Mouse (Mus musculus) ovary, postnatal 10 days (tissue): ENCODE results near the gene Scn11a.

Experiments
- DNase-seq: peaks from one replicate; pipeline ENCODE4 v3.0.0; 2022; ENCODE audit warnings: low spot score

Gene Scn11a

DNA sequence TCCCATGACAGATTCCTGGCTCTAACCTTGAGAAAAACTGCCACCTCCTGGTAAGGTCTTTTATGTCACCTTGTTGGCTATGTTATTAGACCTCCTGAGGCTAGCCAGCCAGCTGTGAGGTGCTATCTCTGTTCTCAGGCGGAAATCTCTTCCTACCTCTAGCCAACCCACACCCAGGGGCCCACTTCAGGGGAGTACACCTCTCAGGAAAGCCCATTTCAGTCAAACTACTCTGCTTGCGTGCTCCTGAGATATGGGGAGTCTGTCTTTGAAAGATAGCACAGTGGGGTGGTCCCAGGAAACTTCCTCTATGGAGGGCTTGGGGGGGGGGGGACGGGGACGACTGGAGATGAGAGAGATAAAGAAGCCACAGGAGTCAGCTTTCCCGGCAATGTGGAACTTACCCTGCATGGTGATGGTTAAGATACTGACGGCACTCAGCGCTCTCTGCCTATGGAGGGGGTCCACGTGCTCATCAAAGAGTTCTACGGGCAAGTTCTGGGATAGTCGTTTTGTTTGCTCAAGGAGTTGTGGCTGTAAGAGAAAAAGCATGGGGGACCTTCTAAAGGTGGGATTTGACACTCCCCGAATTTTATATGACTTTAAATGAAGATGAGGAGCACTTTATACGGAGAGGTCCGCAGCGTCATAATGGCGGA, 29.9 kb downstream of the Scn11a start:
- DNase-seq = no peak

DNA sequence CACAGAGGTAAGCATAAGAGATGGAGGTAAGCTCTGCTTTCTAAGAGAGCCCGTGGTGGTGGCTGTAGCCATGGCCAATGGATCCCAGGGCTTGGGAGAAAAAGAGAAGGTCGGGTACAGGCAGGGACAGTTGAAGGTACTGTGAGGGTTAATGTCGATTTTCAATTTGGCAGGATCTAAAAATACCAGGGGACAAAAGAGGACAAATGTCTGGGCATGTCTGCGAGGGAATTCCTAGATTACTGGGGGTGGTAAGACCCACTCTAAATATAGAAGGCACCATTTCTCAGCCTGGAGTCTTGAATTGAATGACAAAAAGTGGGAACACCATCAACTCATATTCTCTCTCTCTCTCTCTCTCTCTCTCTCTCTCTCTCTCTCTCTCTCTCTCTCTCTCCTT, 30.8 kb downstream of the Scn11a start:
- no peak for DNase-seq

DNA sequence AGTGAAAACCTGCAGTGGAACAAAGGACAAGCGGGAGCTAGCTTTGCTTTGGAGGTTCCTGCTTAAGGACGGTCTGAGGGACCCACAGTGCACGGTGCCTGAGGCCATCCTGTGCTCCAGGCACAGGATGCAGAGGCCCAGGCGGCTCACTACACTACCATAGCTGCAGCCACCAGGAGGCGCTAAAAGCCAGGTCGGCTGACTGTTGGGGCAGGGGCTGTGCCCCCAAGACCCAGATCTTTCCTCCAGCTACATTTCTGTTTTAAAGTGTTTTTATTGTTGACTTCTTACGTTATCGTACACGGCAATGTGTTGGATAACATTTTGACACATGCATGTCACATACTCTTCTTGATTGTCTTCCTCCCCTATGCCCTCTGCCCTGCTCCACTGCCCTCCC, 32.8 kb downstream of the Scn11a start:
- no peak for DNase-seq

DNA sequence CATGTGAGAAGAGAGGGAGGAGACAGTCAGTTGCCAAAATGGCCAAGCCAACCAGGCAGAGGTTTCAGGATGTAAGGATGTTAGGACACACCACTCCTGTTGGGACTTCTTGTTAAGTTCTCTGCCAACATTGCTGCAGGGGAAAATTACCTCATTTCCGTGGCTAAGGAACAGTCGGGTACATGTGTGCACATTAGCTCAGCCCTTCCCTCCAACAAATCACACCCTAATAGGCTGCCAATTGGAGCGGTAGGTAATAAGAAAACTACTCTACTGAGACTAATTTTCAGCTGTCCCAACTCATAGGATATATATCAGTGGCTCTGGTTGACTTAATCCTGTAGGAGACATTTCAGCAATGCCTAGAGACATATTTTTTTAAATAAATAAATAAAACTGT, 44.4 kb downstream of the Scn11a start:
- no peak for DNase-seq

DNA sequence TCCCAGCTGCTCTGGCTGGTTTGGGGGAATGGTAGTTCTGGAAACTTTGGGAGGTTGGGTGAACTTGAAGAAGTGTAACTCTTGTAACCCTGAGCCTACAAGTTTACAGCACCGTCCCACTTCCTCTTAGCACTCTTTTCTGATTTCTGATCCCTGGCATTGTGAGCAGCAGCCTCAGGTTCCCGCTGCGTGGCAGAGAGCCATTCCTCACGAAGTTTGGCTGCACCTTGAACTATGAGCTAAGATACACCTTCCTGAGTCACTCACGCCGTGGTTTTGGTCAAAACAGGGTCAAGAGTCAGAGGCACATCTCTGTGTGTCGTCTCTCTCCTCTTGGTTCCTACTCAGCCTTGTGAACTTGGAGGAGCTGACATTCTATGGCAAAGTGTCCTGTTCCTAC, 48.6 kb downstream of the Scn11a start:
- no peak for DNase-seq

DNA sequence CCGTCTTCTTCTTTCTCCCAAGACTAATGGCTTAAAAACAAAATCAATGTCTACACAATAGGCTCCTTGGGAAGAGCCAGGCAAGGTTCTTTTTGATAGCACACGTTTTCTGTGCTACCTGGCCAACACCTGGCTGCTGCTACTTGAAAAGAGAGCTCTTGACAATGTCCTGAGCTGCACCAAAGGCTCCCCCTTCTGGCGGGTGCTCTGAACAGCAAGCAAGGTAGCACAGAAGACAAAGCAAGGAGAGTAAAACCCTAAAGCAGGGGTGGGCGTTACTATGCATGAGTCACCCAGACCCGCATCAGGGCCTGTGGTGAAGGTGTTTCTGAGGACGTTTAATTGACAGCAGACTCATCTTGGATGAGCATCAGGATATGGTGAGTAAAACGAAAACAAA, 56.7 kb downstream of the Scn11a start:
- DNase-seq = no peak

DNA sequence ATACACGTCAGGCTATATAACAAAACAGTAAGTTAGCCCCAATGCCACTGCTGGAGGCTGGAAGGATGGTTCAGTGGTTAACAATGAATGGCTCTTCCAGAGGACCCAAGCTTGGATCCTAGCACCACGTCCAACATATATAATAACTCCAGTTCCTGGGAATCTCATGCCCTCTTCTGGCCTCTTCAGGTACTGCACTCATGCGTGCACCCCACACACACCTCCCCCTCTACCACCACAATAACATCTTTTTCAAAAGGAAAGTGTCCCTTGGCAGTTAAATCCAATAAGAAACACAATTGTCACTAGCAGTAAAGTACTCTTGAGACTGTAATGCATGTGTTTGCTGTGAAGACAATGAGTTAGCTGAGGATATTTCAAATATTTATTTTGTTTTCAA, 65.0 kb downstream of the Scn11a start:
- DNase-seq = no peak

DNA sequence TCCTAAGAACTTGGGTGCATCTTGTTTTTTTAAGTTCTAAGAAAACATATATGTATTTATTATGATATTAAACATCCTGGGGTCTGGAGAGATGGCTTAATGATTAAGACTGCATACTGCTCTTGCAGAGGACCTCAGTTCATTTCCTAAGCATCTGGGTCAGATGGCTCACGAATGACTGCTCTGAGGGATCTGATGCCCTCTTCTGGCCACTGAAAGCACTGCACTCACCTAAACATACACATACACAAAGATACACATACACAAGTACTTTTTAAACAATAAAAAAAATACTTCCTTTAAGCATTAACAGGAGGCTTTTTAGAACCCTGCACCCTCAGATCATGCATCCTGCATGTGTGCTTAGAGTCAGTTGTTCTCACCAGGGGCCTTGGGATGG, 65.8 kb downstream of the Scn11a start:
- no peak for DNase-seq

DNA sequence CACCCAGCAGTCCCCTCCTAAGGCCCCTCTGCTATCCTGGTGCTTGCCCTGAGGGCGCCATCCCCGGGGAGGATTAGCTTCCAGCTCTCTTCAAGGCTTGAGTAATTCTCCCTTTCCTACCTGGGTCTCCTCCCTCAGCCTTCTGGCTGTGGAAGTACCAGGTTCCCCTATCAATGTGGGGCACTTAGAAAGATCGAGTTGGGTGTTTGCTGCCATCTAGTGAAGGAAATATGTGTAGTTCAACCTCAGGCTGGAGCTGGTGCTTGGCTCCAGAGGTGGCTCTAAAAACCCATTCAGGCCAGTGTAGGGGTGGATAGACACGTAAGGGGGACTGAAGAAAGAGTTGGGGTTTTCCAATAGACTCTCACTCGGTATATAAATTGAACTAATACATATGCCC, 73.7 kb downstream of the Scn11a start:
- DNase-seq = no peak

DNA sequence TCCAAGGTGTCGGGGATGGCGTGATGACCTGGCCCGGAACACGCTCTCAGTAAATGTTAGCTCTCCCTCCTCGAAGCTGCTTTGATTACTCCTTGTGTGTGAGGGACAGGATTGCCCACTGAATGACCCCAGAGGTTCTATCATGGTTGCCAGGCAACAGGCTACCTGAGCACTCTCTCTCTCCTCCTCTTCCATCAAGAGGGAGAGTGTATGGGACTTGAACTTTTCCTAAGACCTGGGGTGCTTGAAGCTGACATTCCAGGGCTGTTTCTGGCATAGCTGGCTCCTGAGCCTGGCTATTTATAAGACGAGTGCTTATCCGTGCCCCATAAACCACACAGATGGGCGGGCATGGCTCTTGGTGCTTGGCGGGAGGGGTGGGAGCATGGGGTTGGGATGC, 76.1 kb downstream of the Scn11a start:
- no peak for DNase-seq

DNA sequence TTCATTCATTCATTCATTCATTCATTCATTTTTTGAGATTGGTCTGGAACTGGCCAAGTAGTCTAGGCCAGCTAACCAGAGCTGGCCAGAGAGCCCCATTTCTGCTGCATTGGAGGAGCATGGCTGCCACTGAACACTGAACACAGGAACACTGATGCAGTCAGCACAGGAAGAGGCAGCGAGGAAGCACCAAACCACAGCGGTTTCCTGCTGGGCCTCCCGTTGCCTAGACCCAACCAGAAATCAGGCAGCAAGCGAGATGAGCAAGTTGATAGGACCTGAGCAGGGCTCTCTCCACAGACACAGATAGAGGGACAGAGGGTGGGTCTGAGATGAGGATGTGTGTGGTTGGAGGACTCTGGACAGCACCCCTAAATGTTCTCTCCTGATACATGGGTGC, 81.4 kb downstream of the Scn11a start:
- no peak for DNase-seq

DNA sequence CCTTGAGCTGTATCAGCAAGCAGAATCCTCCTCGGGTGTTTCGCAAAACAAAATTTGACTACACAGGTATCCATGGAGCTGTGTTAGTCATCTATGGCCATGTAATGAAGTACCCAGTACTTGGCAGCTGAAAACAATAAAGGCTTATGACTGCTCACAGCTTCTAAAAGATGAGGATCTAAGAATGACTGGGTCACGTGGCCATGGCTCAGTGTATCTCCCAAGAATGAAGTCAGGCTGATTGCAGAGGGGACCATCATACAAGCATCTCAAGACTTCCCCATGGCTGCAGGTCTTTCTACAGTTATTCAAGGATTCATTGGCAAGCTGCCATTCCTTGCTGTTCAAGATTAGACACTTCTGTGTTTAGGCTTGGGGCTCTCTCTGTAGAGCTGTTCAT, 81.9 kb downstream of the Scn11a start:
- DNase-seq = no peak

DNA sequence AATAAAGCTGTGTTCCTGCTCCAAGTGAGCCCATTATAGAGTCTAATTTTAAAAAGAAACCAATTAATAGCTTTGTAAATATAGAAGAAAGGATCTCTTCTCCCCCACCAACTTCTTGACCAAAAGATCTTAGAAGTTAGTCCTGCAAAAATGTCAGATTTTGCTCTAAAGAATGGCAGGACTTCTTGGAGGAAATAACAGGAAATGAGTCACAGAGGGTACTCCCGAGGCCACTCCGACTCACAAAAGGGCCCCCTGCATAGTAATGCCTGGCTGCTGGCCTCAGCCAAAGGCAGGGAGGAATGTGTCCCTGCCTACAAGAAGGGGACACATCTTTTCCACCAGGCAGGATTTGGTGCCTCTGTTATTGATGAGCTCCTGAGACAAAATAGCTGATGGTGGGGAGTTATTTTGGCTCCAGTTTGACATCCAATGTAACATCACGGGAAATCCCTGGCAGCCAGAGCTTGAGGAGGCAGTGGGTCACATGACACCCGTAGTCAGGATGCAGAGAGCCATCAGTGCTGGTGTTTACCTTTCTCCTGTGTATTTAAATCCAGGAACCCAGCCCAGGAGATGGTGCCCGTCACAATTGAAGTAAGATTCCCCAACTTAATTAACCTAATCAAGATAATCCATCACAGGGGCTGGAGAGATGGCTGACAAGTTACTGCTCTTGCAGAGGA, 84.0 kb downstream of the Scn11a start:
- DNase-seq = no peak

DNA sequence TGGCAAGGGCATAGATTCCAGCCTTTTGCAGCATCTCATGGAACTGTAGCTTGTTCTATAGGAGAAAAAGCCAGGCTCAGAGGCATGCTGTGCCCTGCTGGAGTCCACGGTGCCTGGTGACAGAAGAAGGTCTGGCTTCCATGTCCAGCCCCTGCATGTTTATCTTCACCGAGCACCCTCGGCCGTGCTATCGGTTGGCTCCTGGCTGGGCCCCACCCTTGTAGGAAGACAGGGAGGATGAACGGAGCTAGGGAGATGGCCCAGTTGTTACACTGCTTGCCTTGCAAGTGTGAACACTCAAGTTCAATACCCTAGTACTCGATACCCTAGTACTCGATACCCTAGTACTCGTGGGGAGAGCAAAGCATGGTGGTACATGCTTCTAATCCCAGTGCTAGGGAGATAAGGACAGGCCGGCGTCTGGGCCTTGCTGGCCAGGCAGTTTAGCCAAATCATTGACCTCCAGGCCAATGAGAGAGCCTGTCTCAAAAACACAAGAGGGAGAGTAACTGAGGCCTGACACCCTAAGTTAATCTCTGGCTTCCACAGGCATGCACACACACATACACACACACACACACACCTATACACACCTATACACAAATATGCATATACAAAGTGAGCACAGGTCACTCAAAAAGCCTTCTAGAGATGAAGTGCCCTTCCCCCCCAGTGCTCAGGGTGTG, 96.7 kb downstream of the Scn11a start:
- no peak for DNase-seq

DNA sequence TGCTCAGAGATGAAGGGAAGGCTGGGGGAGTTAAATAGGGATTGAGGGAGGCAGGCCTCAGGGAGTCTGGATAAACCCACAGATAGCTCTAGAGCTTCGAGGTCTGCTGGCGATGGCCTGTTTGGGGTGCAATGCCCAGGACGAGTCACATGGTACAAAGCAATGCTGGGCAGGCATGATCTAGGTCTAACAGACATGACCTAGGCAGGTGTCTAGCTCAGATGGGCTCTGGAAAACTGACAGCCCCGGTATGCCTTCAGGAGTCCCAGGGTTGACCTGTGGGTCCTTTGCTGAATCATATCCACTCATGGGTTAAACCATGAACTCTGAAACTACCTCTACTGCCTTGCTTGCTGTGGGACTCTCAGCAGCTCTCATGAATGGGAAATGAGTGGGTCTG, 98.3 kb downstream of the Scn11a start:
- DNase-seq = no peak

DNA sequence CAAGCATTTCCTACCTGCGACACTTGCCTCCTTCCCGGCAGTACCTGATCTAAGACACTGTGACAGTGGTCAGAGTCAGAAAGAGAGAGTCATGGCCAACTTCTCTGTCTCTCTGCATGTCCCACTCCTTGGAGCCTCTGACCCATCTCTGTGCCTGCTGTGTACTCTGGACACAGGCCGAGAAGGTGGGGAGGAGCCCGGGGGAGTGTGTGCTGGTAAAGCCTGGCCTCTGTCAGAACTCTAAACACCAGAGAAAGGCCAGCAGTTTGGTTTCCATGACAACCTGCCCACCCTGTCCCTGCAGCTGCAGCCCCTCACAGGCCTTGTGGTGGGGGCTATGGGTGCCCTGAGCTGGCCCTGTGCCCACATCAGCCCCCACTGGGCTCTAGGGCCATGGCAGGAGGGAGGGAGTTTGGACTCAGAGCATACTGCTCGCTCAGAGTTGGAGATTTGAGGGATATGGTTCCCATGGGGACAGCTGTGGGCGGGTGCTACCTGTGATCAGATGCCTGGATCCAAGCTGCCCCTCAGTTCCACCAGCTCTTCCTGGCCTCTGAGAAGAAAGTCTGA, 99.9 kb downstream of the Scn11a start:
- DNase-seq = no peak

DNA sequence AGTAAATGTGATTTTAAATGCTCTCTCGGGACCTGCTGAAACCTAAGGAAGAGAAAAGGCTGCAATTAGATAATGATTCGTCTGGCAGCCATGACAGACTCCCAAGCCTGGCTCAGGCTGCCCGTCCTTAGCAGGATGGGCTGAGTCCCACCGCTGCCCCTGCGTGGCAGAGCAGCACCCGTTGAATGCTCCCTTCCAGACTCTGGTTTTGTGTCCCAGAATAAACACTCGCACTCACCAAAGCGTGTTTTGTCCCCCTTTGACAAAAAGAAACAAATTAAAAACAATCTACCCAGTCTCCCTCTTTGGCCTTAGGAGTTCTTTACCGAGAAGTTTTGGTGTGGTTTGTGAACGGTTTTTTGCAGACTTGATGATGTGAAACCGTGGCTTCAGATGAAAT, 106.0 kb downstream of the Scn11a start, which contains the start of gene Scn10a:
TSS of gene Scn10a (minus strand) at position 101 of the 400 bp plus-strand sequence.
- DNase-seq = no peak

DNA sequence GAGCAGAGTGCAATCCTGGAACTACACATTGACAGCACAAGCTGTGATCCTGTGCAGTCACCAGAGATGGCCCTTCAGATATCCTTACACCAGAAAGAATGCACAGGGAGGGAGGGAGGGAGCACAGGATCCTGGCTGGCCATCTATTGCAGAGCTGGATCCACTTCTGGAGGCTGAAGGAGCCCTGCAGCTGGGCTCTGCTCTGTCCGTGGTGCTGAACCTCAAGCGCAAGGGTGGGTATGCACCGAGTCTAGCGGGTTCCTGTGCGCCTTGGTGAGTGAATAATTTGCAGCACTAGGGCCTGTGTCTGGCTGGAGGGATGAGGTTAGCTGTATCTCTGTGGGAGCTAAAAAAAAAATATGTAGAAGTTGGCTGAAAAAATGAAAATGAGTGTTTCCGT, 118.6 kb downstream of the Scn11a start:
- DNase-seq = peak; percentile 62
